Mouse (Mus musculus) urinary bladder, postnatal 36 days (tissue): ENCODE measurements around the gene Ilk.
"Not testable (repeated sequence)": the region's sequence is repeated elsewhere in the genome, so short reads cannot be mapped to it uniquely, and the experiment has no call there.

Source experiments
- DNase-seq, 2 experiments: peaks; one replicate each; pipeline ENCODE4 v3.0.0; 2022; ENCODE audit warnings: low spot score in 2 of 2, mixed read lengths in 1 of 2

Ilk gene

GRCm38 (mm10) chr7:105736264-105736901 is at the start of gene Ilk:
TSS of gene Ilk (plus strand) at chr7:105736592.
- peak; percentile 85 to 94 for DNase-seq

- no peak for DNase-seq
Observed at GRCm38 (mm10) chr7:105690875-105691274, 45.5 kb upstream of the Ilk start.

GRCm38 (mm10) chr7:105703184-105703583 is 33.2 kb upstream of the Ilk start:
- DNase-seq = no peak

GRCm38 (mm10) chr7:105703816-105704215 is 32.6 kb upstream of the Ilk start:
- DNase-seq = no peak

GRCm38 (mm10) chr7:105708733-105709132 is 27.7 kb upstream of the Ilk start:
- no peak for DNase-seq

- no peak for DNase-seq
Observed at GRCm38 (mm10) chr7:105715366-105715765, 21.0 kb upstream of the Ilk start.

GRCm38 (mm10) chr7:105721916-105722315 is 14.5 kb upstream of the Ilk start:
- no peak for DNase-seq

- DNase-seq = no peak
Observed at GRCm38 (mm10) chr7:105726144-105726979, 10.0 kb upstream of the Ilk start.

GRCm38 (mm10) chr7:105726980-105727325 is 9.4 kb upstream of the Ilk start:
- DNase-seq = no peak

GRCm38 (mm10) chr7:105728701-105729428 is 7.5 kb upstream of the Ilk start:
- DNase-seq = no peak

- no peak for DNase-seq
Observed at GRCm38 (mm10) chr7:105733836-105734235, 2.6 kb upstream of the Ilk start.

- DNase-seq = no peak
Observed at GRCm38 (mm10) chr7:105734826-105735225, 1.6 kb upstream of the Ilk start.

- DNase-seq = not testable (repeated sequence)
Observed at GRCm38 (mm10) chr7:105735464-105735863, 928 bp upstream of the Ilk start.

- DNase-seq = peak; percentile 39 to 44
Observed at GRCm38 (mm10) chr7:105736911-105737521, 624 bp downstream of the Ilk start, which contains the start of gene Rrp8. TSS of gene Rrp8 (minus strand) at chr7:105737385.

GRCm38 (mm10) chr7:105737648-105738047 is 1.3 kb downstream of the Ilk start:
- DNase-seq = no peak

GRCm38 (mm10) chr7:105738286-105738685 is 1.9 kb downstream of the Ilk start:
- no peak for DNase-seq

GRCm38 (mm10) chr7:105738948-105739347 is 2.6 kb downstream of the Ilk start:
- peak in 1 of 2 experiments; percentile 66 for DNase-seq

- DNase-seq = no peak
Observed at GRCm38 (mm10) chr7:105740089-105740795, 3.9 kb downstream of the Ilk start.

GRCm38 (mm10) chr7:105740851-105741250 is 4.5 kb downstream of the Ilk start:
- no peak for DNase-seq

- DNase-seq = no peak
Observed at GRCm38 (mm10) chr7:105741978-105742377, 5.6 kb downstream of the Ilk start.

GRCm38 (mm10) chr7:105742539-105743215 is 6.3 kb downstream of the Ilk start:
- DNase-seq = not testable (repeated sequence)
